Mouse (Mus musculus) pancreas, adult 10 weeks (tissue): ENCODE measurements around the gene Exd1. TPM values are rescaled to one million over a fixed set of nuclear protein-coding genes. Genes with fewer than 3 reads are reported as not detected.

Experiments used
- polyA plus RNA-seq: library from polyadenylated mRNA; stranded (reverse); fragments of 350-450 nt; fragmentation: Illumina TruSeq; extraction: RNeasy Lipid Tissue Mini Kit (QIAGEN cat#74804); gene quantifications from one replicate; pipeline ENCODE4 v1.2.3, GENCODE M21; 2015; ENCODE audit warnings: low read depth, low replicate concordance; ENCODE audit not compliant: insufficient read depth

The Exd1 gene
- polyA plus RNA-seq = 0.15 TPM

GRCm38 (mm10) chr2:119547522-119548370 is at the start of gene Exd1, which contains the start of gene Chp1:
TSS of gene Exd1 (minus strand) at chr2:119547627.
TSS of gene Chp1 (plus strand) at chr2:119547697.

DNA sequence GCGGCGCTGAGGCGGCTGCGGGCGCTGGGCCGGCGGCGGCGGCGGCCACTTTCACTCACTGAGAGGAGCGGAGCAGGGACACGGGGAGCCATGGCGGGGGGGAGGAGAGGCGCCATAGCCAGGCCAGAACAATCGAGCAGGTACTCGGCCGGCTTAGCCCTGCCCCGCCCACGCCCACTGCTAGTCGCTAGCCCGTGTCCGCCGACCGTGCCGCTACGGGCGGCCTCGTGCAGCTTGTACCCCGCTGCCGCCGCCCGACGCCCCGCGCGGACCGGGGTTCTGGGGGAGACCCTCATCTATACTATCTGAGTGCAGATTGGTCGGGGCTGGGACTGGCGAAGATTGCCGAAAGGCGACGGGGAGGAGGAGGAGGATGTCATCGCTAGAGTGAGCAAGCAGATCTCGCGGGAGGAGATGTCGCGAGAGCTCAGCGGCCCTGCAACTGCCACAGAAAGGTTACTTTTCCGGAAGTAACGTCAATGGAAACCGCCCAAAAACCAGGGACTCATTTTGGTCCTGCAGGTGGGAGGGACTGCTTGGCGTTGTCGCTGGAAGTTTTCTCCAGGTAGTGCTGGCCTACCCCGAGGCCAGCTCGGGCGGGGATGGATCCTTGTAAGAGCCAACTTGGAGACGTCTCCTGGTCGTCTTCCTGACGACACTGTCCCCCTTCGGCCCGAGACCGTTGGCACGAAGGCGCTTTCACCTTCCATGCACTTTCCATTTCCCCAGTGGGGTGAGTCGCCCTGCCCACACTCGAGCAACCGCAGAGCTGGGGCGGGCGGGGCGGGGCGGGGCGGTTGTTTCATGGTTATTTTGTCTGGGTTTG is 69.6 kb downstream of the Exd1 start, which contains the start of gene Ino80:
TSS of gene Ino80 (minus strand) at position 117 of the 826 bp plus-strand sequence.

Other genes with a start within 250 kb of the Exd1 start
- gene Dll4, start 221.8 kb downstream of the Exd1 start, polyA plus RNA-seq = 6.2 TPM
- gene Chac1, start 196.4 kb downstream of the Exd1 start, polyA plus RNA-seq = 15.9 TPM
- 3.6 TPM for gene Ino80, start 69.9 kb downstream of the Exd1 start, polyA plus RNA-seq
- 25.1 TPM for gene Chp1, start 70 bp upstream of the Exd1 start, polyA plus RNA-seq
- not detected for gene Nusap1, start 70.7 kb upstream of the Exd1 start, polyA plus RNA-seq
- gene Oip5, start 70.8 kb upstream of the Exd1 start, polyA plus RNA-seq = not detected
- gene Ndufaf1, start 115.2 kb upstream of the Exd1 start, polyA plus RNA-seq = 5.4 TPM
- gene Rtf1, start 127.4 kb upstream of the Exd1 start, polyA plus RNA-seq = 4.5 TPM
- 0.76 TPM for gene Itpka, start 194.7 kb upstream of the Exd1 start, polyA plus RNA-seq
- gene Ltk, start 212.8 kb upstream of the Exd1 start, polyA plus RNA-seq = 2.2 TPM
- gene Rpap1, start 239.9 kb upstream of the Exd1 start, polyA plus RNA-seq = 3.6 TPM